Mouse (Mus musculus) myocyte (in vitro differentiated cells): ENCODE measurements around the gene Gdpd5.

Experiments used
- POLR2A ChIP-seq: IDR thresholded peaks from one replicate; pipeline ENCODE4 v1.6.1; 2011; ENCODE audit warnings: low read depth, mild to moderate bottlenecking, control low read depth, moderate library complexity; ENCODE audit not compliant: insufficient read length
- REST ChIP-seq: IDR thresholded peaks from one replicate; pipeline ENCODE4 v1.6.1; 2011; ENCODE audit warnings: mild to moderate bottlenecking, control low read depth, moderate library complexity; ENCODE audit not compliant: insufficient read depth, insufficient read length
- TCF12 ChIP-seq: IDR thresholded peaks from one replicate; pipeline ENCODE4 v1.6.1; 2011; ENCODE audit warnings: mild to moderate bottlenecking, control low read depth; ENCODE audit not compliant: poor library complexity, insufficient read depth, severe bottlenecking

DNA sequence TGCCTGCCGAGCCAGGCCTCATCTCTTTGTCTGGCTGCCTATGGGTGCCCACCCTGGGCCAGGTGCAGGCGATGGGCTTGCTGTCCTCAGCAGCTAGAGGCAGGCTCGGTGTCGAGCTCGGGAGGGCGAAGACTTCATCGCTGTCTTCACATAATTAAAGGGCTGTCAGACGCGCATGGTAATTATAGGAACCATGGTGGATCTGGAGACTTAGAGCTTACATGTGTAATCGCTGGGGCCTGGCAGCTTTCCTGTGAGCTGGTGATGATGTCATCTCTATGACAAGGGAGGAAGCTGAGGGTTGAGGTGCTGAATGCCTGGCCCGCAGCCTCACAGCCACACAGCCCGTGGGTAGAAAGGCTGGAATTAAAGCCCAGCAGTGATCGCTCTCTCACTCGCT is 51.0 kb downstream of the Gdpd5 start:
- TF ChIP-seq POLR2A (no peak), TCF12 (no peak), REST (no peak)
